23 mouse cellular contexts compared by ENCODE assay signal in the genomic region with DNA sequence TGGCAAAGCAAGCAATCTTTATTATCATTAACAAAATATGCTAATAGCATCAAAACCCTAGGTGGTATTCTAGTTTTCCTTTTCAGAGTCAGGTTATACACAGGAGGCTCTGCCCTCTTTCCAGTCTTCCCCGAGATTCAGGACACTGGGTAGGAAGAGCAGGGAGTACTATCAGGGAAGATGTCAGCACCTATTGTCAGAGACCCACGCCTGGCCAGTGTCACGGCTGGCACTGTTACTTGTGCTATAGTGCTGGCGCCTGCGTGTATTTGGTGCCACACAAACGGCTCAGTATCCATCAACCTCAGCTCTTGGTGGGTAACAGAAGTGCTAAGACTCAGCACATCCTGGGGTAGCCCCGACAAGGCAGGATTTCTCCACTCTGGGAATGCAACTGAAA. TPM values are rescaled to one million over a fixed set of nuclear protein-coding genes. Genes with fewer than 3 reads are reported as not detected.
"Had no signal": no experiment of that assay in that cellular context is flagged by ENCODE, and none has a peak within 500 bp of the region (broad histone marks: within the 10 kb centered on the region; RNA-seq: fewer than 3 reads in every experiment).

No protein-coding gene starts in this region.

- H3K9me3 ChIP-seq: kidney, embryonic 15.5 days; liver, embryonic 12.5 days; liver, embryonic 15.5 days; lung, embryonic 15.5 days; midbrain, embryonic 10.5 days; midbrain, embryonic 13.5 days; stomach, embryonic 15.5 days had no signal

- H3K27me3 ChIP-seq: kidney, embryonic 15.5 days; liver, embryonic 12.5 days; liver, embryonic 15.5 days; lung, embryonic 15.5 days; megakaryocyte, embryonic 14.5 days; midbrain, embryonic 13.5 days; stomach, embryonic 15.5 days had no signal

- H3K4me3 ChIP-seq: kidney, embryonic 15.5 days; left cerebral cortex, adult 2 months; liver, embryonic 12.5 days; liver, embryonic 15.5 days; lung, embryonic 15.5 days; megakaryocyte, embryonic 14.5 days; midbrain, embryonic 10.5 days; midbrain, embryonic 13.5 days; myocyte; stomach, embryonic 15.5 days had no signal

- H3K4me2 ChIP-seq: kidney, embryonic 15.5 days; liver, embryonic 12.5 days; liver, embryonic 15.5 days; lung, embryonic 15.5 days; midbrain, embryonic 13.5 days; stomach, embryonic 15.5 days had no signal

- ATAC-seq: liver, embryonic 12.5 days; midbrain, embryonic 13.5 days; midbrain, embryonic 16.5 days had no signal

- H3K9ac ChIP-seq: kidney, embryonic 15.5 days; liver, embryonic 12.5 days; liver, embryonic 15.5 days; lung, embryonic 15.5 days; midbrain, embryonic 13.5 days; stomach, embryonic 15.5 days had no signal

- H3K27ac ChIP-seq: kidney, embryonic 15.5 days; left cerebral cortex, adult 2 months; liver, embryonic 12.5 days; liver, embryonic 15.5 days; lung, embryonic 15.5 days; midbrain, embryonic 10.5 days; midbrain, embryonic 13.5 days; stomach, embryonic 15.5 days had no signal

- DNase-seq: kidney, adult 8-10 months; kidney, postnatal 10 days; kidney, postnatal 36 days; layer of hippocampus, postnatal 36 days; lung, adult 18-20 months; lung, postnatal 10 days; lung, postnatal 36 days; right cerebral cortex, adult 18-20 months; right cerebral cortex, postnatal 14 days; spleen, adult 18-20 months; thymus, postnatal 25 days had no signal

RNA-seq across cellular contexts. Expression of a gene that starts 29.4 kb away (rescaled TPM):
- total RNA-seq: monocyte, adult 5-6 weeks had no signal
